Mouse (Mus musculus): ENCODE results near the gene Crhbp.

The Crhbp gene

DNA sequence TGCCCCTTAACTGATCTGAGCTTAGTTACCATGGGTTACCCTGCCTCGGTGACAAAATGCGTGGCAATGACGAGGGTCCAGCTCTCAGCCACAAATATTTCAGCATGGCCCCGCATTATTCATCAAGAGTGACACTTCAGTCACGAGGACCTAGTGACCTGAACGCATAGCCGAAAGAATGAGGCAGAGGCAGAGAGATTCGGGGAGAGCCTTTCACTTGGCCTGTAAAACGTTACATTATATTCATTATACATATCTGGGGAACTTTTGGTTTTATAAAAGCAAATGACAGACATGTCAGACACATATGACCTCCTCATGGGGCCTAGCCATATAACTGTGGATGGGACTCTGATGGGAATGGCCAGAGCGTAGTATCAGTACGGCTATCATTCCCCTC, at the start of gene Crhbp:
Gene Crhbp (minus strand): TSS at position 101 of the 400 bp plus-strand sequence.
- DNase-seq (ENCODE audit: low spot score): no peak

DNA sequence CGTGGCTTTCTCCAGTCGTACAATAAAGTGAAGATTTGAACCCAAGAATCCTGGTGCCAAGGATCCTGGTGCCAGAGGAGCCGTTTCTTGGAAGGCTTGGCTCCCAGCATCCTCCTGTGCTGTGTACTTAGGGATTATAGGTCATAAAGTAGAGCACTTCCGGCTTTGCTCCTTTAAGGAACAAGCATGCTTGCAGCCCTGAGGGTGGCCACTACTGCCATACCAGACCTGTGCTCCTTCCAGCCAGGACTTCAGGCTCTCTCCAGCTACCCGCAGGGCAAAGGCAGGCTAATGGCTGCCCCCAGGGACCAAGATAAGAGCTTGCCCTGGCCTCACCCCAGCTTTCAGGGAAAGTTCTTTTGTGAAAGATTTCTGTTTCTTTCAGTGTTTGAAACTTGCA, 48.6 kb upstream of the Crhbp start:
- peak; percentile 32 for DNase-seq (ENCODE audit: low spot score)

- no peak for DNase-seq (ENCODE audit: low spot score)
These were observed 46.6 kb upstream of the Crhbp start for GRCm38 (mm10) chr13:95491327-95491726.

DNA sequence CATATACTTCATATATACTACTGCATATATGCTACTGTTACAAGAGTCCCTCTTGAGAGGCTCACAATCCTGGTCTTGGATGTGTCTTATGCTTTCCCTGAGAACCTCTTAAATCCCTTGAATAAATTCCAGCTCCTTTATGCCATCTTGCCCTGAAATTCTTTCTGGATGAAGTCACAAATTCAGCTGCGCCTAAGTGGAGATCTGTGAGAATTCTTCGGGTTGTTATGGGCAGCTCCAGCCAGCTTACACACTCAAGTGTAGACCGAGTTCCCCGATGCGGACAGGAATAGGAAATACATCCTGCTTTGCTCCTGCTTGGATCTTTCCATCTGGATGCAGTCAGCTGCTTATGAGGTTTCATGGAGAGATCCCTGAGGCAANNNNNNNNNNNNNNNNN, 39.9 kb upstream of the Crhbp start:
- DNase-seq (ENCODE audit: low spot score): no peak

DNA sequence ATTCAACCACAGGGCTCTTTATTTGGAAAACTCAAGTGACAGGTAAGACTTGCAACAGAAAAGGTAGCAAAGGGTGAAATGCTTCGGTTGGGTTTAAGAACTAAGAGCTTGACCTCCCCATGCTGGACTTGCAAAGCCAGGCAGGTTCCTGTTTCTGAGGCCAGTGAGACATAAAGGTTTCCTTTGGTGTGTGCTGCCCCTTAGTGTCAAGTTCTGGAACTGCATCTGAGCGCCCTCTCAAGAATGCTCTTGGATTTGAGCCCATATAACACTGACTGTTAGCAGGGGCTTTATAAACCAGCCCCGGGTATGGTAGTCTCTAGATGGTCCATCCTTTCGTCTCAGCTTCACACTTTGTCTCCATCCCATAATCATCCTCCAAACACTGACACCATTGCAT, 36.7 kb upstream of the Crhbp start:
- DNase-seq (ENCODE audit: low spot score): peak; percentile 84

GRCm38 (mm10) chr13:95478671-95479413, 34.1 kb upstream of the Crhbp start, which contains the start of gene S100z:
Gene S100z, minus strand, starts transcription at chr13:95478721.
- DNase-seq (ENCODE audit: low spot score): no peak

DNA sequence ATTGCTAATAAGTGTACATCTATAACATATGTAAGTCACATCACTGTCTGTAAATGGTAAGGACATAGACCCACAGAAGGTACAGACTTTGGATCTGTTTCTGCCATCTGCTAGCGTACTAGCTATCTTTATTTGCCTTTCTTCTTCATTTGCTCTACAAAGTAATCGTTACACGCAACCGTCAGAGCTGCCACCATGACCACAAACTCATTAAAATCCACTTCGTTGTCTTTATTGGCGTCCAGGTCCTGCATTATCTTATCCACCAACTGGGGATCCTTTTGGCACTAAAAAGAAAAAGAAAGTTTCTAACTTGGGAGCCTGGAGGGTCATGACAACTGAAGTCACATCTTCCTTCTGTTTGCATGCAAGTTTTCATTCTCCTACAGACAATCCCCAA, 32.4 kb upstream of the Crhbp start:
- no peak for DNase-seq (ENCODE audit: low spot score)

DNA sequence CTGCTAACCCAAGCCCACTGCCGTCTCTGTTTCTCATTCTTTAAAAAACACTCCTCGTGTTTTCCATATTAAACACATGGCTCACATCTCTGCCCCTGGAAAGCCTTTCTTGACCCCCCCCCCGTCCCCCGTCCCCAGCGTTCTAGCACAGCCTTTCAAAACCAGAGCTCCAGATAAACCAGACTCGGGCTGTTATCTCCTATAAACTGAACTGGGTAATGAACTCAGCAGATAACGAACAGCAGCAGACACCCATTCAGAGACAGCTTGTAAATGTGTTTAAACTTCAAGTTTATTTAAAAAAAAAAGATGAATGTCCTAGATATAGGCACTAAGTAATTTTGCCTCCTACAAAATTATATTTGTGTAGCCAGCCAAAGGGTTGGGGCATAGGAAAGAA, 30.4 kb upstream of the Crhbp start:
- no peak for DNase-seq (ENCODE audit: low spot score)

DNA sequence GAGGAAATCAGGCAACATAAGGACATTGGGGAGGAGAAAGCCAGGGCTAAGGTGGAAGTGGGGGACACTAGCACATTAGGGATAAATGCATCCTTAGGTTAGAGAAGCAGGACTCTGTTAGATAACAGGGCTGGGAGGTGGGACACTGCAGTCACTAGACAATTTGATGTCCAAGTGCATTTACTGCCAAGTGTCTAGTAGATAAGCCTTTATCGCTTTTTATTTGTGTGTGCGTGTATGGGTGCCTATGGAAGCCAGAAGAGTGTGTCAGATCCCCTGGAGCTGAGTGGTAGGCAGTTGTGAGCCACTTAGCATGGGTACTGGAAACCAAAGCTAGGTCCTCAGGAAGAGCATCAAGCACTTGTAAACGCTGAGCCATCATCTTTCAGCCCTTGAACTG, 29.6 kb upstream of the Crhbp start:
- DNase-seq (ENCODE audit: low spot score): no peak

GRCm38 (mm10) chr13:95470970-95471369, 26.2 kb upstream of the Crhbp start:
- peak; percentile 16 for DNase-seq (ENCODE audit: low spot score)

DNA sequence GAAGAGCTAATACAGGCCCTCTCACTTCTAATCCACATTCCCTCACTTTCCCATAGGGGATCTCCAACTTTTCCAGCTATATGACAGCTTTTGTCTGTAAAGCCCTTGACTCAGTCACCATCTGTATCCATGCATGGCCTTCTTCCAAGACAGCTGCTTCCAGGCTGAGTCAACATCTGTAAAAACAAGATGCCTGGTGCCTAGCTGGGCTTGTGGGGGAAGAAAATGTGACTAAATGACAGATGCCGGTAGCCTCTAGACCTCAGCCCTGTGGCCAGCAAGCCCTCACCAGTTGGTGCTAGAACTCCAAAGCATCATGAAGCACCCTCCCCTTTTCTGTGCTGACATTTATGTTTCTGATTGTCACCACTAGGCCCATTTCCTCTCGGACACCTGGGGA, 6.8 kb upstream of the Crhbp start:
- DNase-seq (ENCODE audit: low spot score): no peak

DNA sequence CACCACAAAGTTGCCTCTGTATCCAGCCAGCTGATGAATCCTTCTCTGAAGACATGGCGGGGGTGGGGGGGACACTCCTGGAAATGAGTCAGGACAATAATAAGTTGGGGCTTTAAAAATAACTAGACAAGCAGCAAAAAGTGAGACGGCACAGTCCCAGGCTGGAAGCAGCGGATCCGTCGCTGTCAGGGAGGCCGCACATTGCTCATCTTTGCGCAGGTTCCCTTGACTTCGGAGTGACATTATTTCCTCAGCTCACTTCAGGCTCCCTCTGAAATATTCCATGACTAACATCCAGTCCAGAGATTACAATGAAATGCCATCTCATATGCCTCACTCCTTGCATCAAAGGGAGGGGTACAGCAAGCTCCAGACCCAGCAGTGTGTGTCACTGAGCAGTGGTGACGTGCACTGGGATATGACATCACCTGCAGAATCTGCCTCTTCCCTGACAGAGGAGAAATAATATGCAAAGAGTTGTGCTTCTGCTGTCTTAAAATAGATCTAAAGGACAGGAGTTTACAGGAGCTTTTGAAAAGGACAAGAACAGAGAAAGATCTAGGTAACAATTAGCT, 6.0 kb upstream of the Crhbp start:
- no peak for DNase-seq (ENCODE audit: low spot score)

DNA sequence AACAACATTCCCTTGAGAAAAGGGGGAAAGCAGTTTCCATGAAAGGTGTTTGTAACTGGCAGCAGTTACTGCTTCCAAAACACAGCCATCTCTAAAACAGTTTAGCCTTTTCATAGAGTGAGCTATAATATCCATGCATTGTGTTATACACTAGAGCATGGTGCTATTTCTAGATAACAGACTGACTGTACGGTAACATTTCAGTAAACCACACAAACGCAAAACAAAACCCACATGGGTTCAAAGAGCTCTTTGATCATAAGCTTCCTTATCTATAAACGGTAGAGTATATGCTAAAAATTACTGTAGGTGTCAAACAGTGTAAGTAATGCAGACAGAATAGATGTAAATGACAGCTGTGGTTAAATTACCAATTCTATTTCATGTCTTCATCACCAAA, 5.0 kb upstream of the Crhbp start:
- no peak for DNase-seq (ENCODE audit: low spot score)

- no peak for DNase-seq (ENCODE audit: low spot score)
These were observed 433 bp downstream of the Crhbp start for GRCm38 (mm10) chr13:95444291-95444690.

DNA sequence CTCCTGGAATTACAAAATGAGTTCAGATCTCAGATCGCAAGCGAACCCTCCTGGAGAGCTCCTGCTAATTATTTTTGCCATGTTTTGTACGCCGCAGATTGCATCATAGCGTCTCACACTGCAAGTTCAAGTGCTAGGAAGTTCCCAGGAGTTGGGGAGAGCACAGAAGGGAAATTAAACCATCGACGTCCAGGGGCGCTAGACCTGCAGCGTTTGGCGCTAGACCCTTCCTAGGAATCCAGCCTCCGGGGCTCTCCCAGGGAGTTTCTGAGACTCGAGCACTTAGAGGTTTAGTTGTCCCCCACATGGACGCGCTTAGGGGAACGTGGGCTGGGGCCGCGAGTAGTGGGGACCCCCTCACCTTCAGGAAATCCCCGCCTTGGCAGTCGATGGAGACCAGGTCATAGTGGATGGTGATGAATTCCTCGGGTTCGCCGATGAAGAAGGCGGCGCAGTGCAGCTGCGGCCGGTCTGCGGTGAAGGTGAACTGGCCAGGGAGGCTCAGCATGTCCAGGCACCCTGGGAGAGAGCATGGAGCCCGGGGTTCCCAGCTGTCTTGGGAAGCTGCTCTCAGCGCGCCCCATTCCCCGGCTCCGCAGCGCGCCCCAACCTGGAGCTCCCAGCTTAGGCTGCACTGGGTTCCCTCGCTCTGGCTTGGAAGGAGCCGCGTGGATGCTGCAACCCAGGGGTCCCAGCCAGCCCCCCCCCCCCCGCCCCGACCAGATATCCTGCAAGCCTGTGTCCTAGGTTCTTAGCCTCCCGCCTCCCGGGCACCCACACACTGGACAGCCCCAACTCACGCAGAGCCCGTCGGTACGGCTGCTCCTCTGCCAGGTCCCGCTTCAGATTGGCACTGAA, 1.1 kb downstream of the Crhbp start:
- peak; percentile 13 for DNase-seq (ENCODE audit: low spot score)

- no peak for DNase-seq (ENCODE audit: low spot score)
These were observed 1.8 kb downstream of the Crhbp start for GRCm38 (mm10) chr13:95442901-95443300.

GRCm38 (mm10) chr13:95439569-95439968, 5.2 kb downstream of the Crhbp start:
- no peak for DNase-seq (ENCODE audit: low spot score)

DNA sequence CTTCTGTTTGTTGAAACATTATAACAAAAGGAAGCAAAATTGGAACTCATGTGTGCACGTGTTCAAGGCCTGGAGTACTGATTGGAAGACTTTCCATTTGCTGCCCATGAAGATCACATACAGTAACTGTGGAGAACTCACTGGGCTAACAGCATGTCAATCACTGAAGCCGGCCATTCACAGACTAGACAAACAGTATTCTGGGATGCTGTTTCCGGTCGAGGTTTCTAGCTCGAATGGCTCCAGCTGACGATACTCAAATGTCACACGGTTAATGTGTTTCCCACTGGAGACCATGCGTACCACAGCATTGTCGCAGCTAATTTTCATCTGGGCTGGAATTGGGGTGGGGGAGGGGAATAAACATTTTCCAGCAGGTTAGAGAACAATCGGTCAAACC, 13.0 kb downstream of the Crhbp start:
- no peak for DNase-seq (ENCODE audit: low spot score)

- DNase-seq (ENCODE audit: low spot score): no peak
These were observed 17.2 kb downstream of the Crhbp start for GRCm38 (mm10) chr13:95427499-95427898.

DNA sequence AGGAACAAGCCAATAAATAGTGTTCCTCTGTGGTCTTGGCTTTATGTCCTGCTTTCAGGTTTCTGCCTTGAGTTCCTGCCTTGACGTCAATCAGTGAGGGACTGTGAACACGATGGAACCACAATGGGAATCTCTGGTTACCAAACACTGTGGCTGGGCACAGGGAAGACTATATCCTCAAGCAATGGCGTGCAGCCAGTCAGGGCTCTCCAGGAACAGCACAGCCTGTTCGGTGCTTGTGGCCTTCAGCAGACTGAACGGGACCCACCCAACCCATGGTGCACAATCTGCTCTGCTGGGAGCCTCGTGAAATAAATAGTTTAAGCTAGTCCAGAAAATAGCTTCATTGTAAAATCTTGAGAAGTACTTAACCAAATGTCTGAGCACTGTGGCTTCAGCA, 18.3 kb downstream of the Crhbp start:
- DNase-seq (ENCODE audit: low spot score): peak; percentile 23

GRCm38 (mm10) chr13:95425484-95425883, 19.2 kb downstream of the Crhbp start:
- no peak for DNase-seq (ENCODE audit: low spot score)

DNA sequence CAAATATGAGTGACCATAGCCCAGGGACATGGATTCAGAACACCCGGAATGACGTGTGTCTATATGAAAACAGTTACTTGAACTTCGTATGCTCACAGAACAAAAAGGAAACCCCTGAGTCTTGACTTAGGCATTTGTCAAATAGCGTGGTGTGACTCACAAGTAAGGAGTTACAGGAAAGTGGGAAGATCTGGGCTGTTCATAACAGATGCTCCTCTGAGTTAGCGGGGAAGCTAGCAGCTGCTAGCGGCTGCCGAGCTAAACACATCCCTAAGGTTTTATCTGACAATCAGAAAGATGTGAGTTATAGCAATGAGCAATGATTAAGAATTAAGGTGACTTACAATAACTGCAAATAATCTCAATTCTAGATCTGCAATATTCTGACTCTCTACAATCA, 19.8 kb downstream of the Crhbp start:
- DNase-seq (ENCODE audit: low spot score): no peak

GRCm38 (mm10) chr13:95419204-95419749, 25.4 kb downstream of the Crhbp start:
- DNase-seq (ENCODE audit: low spot score): peak; percentile 9
